8 mouse cellular contexts compared by ENCODE assay signal in genomic region chr7:133638306-133638705, GRCm38 (mm10). TPM values are rescaled to one million over a fixed set of nuclear protein-coding genes. Genes with fewer than 3 reads are reported as not detected.
DNase-seq lines count a peak whose midpoint lies in the region; ATAC-seq lines count a peak whose summit lies in the region.

No protein-coding gene starts in this region.

- 10% methylated on average over 13 of the region's 13 CpGs for WGBS in heart, embryonic 12.5 days
- WGBS in midbrain, embryonic 14.5 days, result 14% methylated on average over 13 of the region's 13 CpGs

- H3K9ac ChIP-seq in heart, embryonic 12.5 days, result peak overlapping the region; percentile 89
- peak overlapping the region; percentile 88 for H3K9ac ChIP-seq in midbrain, embryonic 14.5 days (replicated peaks; ENCODE audit: low read length)

- H3K4me2 ChIP-seq in heart, embryonic 12.5 days, result peak overlapping the region; percentile 90
- H3K4me2 ChIP-seq in midbrain, embryonic 14.5 days (ENCODE audit: low read length), result peak overlapping the region; percentile 88

- no peak overlapping the region; the same call in 1 of the 2 replicates for H3K27ac ChIP-seq in heart, embryonic 12.5 days (ENCODE audit: poor library complexity, severe bottlenecking)
- H3K27ac ChIP-seq in midbrain, embryonic 14.5 days (replicated peaks; ENCODE audit: low read depth, low read length), result peak overlapping the region; percentile 80; the same call in 1 of the 2 replicates

- no peaks in the 10 kb centered on the region for H3K27me3 ChIP-seq in heart, embryonic 12.5 days (replicated peaks)
- no peaks in the 10 kb centered on the region for H3K27me3 ChIP-seq in midbrain, embryonic 14.5 days (ENCODE audit: control insufficient read depth, insufficient read depth, low read length)

- H3K9me3 ChIP-seq in heart, embryonic 12.5 days (replicated peaks), result no peaks in the 10 kb centered on the region
- H3K9me3 ChIP-seq in midbrain, embryonic 14.5 days (ENCODE audit: control insufficient read depth, low read length), result no peaks in the 10 kb centered on the region

- peaks cover 9% of the 10 kb centered on the region; the same call in 1 of the 2 replicates for H3K4me1 ChIP-seq in heart, embryonic 12.5 days (replicated peaks)
- peaks cover 7% of the 10 kb centered on the region; the same call in 1 of the 2 replicates for H3K4me1 ChIP-seq in midbrain, embryonic 14.5 days (ENCODE audit: control insufficient read depth, insufficient read depth, low read length)

- peaks cover 33% of the 10 kb centered on the region for H3K36me3 ChIP-seq in heart, embryonic 12.5 days
- peaks cover 28% of the 10 kb centered on the region for H3K36me3 ChIP-seq in midbrain, embryonic 14.5 days (ENCODE audit: control insufficient read depth, insufficient read depth, low read length)

- H3K4me3 ChIP-seq in heart, embryonic 12.5 days, result peak overlapping the region; percentile 84
- peak overlapping the region; percentile 96 for H3K4me3 ChIP-seq in midbrain, embryonic 14.5 days (replicated peaks; ENCODE audit: low read depth, low read length)

- ATAC-seq in heart, embryonic 12.5 days (ENCODE audit: insufficient number of reproducible peaks, low FRiP score), result no peak
- no peak for ATAC-seq in midbrain, embryonic 14.5 days (ENCODE audit: low FRiP score, low TSS enrichment)

- DNase-seq in cerebellum, adult 18-20 months, result peak; percentile 17 to 21
- DNase-seq in cerebellum, adult 11 months, result no peak
- peak; percentile 42 for DNase-seq in urinary bladder, postnatal 14 days (ENCODE audit: low spot score)
- DNase-seq in urinary bladder, postnatal 4 days (ENCODE audit: low spot score in 2 of 2), result no peak
- peak; percentile 60 for DNase-seq in kidney, postnatal 14 days
- DNase-seq in midbrain, embryonic 14.5 days, result no peak
- no peak for DNase-seq in embryo, embryonic 11 days

RNA-seq across cellular contexts. Expression of gene Edrf1, which starts 1.0 kb away (rescaled TPM):
- 14.9 and 16.3 TPM in 2 replicates for polyA plus RNA-seq in heart, embryonic 12.5 days (2016; fragmentation: Nextera tagmentation; extraction: Ambion mirVana)
- polyA plus RNA-seq in midbrain, embryonic 14.5 days (2014; fragmentation: Nextera tagmentation; extraction: Ambion mirVana), result 15.1 and 26.9 TPM in 2 replicates

RNA-seq across cellular contexts. Expression of gene Tex36, which starts 36.3 kb away (rescaled TPM):
- polyA plus RNA-seq in heart, embryonic 12.5 days (2016; fragmentation: Nextera tagmentation; extraction: Ambion mirVana), result not detected in 2 replicates
- not detected in 2 replicates for polyA plus RNA-seq in midbrain, embryonic 14.5 days (2014; fragmentation: Nextera tagmentation; extraction: Ambion mirVana)

RNA-seq across cellular contexts. Expression of gene Mmp21, which starts 41.6 kb away (rescaled TPM):
- polyA plus RNA-seq in heart, embryonic 12.5 days (2016; fragmentation: Nextera tagmentation; extraction: Ambion mirVana), result 0.09 TPM in 1 of 2 replicates, not detected in the other
- polyA plus RNA-seq in midbrain, embryonic 14.5 days (2014; fragmentation: Nextera tagmentation; extraction: Ambion mirVana), result 0.11 TPM in 1 of 2 replicates, not detected in the other

Comparison
In these comparisons a context has a peak if more than half of its experiments do, and no peak if none do; other contexts are left out.
1. DNase-seq: peak in cerebellum, adult 18-20 months (2 of 2), urinary bladder, postnatal 14 days (single experiment) and kidney, postnatal 14 days (single experiment); none in cerebellum, adult 11 months (single experiment), urinary bladder, postnatal 4 days (0 of 2), midbrain, embryonic 14.5 days (single experiment) and embryo, embryonic 11 days (single experiment).